Mouse (Mus musculus) cortical plate, adult 2 months (tissue): ENCODE results near the gene Phf3.

Source experiments
- CTCF ChIP-seq: fragments of 200-500 bp; IDR thresholded peaks from 2 replicates; pipeline ENCODE4 v1.5.1; 2011; ENCODE audit warnings: mild to moderate bottlenecking, control low read depth, low read length; ENCODE audit not compliant: insufficient read depth; ENCODE audit errors: extremely low read depth
- POLR2A ChIP-seq: fragments of 200-500 bp; IDR thresholded peaks from 2 replicates; pipeline ENCODE4 v1.6.1; 2011; ENCODE audit warnings: mild to moderate bottlenecking, low read length, control low read depth; ENCODE audit not compliant: insufficient read depth; ENCODE audit errors: extremely low read depth

GRCm38 (mm10) chr1:30849955-30850354 is 23.8 kb downstream of the Phf3 start:
- TF ChIP-seq CTCF, result no peak
- no peak for TF ChIP-seq POLR2A
